Mouse (Mus musculus): ENCODE measurements around the gene Enox1.

DNA sequence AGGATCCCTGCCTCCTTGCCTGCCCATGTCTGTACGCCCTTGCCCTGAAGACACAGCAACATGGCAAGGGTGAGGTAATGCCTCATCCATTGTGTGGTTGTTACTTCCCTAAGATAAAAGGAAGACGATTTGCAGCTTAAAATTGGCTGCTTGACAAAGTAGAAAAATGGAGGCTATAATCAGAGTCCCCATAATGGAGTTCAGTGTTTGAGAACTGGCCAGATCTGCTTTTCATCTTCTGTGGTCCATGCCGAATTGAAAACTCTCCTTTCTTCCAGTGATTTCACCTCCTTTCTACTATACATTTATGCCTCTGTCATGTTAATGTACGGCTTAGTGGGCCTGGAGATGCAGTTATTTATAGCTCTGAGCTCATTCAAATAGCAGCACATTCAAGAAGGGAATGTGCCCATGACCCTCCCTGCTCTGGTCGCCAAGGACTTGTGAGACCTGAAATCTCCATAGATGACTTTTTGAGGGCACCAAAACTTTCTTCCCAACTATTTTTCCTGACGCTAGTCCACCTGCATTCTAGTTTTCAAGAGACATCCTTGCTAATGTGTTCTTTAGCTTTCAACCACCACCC lies 343.5 kb downstream of the Enox1 start:
- TF ChIP-seq TCF12 (IDR thresholded peaks at IDR 0.05; ENCODE audit: low read depth, low read length) (no peak), MYC (IDR thresholded peaks at IDR 0.05; ENCODE audit: low read depth, low read length) (no peak), MXI1 (IDR thresholded peaks at IDR 0.05; ENCODE audit: low read depth, low read length) (no peak), CTCF (conservative IDR thresholded peaks at IDR 0.05 in 1 of 2, IDR thresholded peaks at IDR 0.05 in 1 of 2; ENCODE audit: low read depth in 2 of 2, low read length in 2 of 2) (no peak), ZNF384 (IDR thresholded peaks at IDR 0.05; ENCODE audit: low read depth, low read length) (no peak)
